Mouse (Mus musculus): ENCODE measurements around the gene Gars.

Gene Gars

DNA sequence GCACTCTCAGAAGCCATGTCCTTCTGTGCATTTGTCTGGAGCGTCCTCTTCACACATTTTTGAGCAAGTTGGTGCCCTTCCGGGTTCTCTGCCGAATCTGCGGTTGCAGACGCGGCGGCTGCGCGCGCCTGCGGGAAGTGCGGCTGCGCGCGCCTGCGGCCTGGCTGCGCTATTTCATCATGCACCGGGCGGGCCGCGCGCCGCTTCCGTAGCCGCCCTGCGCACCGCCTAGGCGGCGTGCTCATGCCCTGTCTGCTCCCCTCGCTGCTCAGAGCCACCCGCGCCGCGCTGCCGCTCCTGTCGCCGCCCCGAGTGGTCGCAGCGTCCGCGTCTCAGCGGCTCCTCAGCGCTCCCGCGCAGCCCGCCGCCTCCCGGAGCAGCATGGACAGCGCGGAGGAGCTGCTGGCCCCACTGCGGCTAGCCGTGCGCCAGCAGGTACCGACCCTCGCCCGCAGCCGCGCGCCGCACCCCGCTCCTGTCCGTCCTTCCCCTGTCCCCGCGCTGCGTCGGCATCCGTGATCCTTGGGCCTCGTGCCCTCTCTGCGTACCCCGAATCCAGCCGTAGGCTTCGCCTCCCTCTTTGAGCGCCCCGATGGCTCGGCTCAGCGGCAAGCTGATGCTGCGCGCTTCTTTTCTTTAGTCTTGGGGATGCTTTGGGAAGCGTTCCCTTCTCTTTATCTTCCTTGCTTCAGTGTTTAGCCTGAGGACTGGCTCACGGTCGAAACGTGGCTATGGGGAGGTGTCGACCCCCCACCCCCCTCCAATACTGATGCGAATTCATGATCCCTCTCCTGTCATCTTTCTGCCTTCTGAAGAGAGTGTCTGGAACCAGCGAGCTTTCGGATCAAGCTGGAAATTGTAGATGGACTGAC is at the start of gene Gars:
TSS of gene Gars (plus strand) at position 209 of the 872 bp plus-strand sequence.
- DNase-seq (ENCODE audit: low spot score), result peak; percentile 81

DNA sequence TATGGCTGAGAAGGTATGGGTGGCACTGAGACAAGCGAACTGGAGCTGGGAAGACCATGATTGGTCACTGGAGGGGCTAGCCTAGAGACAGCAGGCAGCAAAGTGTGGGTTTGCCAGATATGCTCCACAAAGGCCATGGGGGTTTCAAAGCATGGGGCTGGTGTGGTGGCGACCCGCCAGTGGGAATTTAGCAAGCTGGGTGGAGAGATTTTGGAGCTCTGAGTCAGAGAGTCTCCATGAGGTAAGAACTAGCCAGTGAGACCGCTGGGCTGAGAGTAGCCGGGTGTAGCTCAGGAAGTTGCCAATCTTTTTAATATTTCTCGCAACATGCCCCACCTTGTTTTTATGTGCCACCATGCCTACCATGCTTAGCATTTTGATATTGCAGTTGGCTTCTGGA is 49.7 kb upstream of the Gars start:
- DNase-seq (ENCODE audit: low spot score), result no peak

GRCm38 (mm10) chr6:54991189-54991588 is 46.6 kb upstream of the Gars start:
- DNase-seq (ENCODE audit: low spot score), result no peak

GRCm38 (mm10) chr6:54992141-54992540 is 45.7 kb upstream of the Gars start:
- DNase-seq (ENCODE audit: low spot score), result no peak

GRCm38 (mm10) chr6:54992734-54993260 is 45.0 kb upstream of the Gars start, which contains the start of gene Ggct:
Gene Ggct, minus strand, starts transcription at chr6:54992950.
- DNase-seq (ENCODE audit: low spot score), result peak; percentile 85

GRCm38 (mm10) chr6:54996361-54996760 is 41.4 kb upstream of the Gars start:
- no peak for DNase-seq (ENCODE audit: low spot score)

GRCm38 (mm10) chr6:54997726-54998125 is 40.1 kb upstream of the Gars start:
- DNase-seq (ENCODE audit: low spot score), result no peak

DNA sequence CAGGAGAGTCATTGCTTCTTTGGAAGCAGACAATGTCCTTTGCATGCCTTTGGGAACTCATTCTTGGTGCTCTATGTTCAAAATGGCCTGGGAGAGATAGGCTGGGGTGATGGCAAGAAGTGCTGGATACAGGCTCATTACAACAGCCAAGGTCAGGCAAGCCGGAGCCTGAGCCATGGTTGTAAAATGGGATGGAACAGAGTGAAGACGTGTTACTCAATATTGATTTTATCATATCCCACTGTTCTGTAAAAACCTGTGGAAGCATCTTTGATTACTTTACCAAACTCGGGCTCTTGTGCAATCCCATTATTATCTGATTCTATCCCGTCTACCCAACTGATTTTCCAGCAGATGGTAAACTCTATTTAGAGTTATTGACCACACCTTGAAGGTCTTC is 36.5 kb upstream of the Gars start:
- DNase-seq (ENCODE audit: low spot score), result no peak

- no peak for DNase-seq (ENCODE audit: low spot score)
Observed at GRCm38 (mm10) chr6:55002438-55002837, 35.4 kb upstream of the Gars start.

DNA sequence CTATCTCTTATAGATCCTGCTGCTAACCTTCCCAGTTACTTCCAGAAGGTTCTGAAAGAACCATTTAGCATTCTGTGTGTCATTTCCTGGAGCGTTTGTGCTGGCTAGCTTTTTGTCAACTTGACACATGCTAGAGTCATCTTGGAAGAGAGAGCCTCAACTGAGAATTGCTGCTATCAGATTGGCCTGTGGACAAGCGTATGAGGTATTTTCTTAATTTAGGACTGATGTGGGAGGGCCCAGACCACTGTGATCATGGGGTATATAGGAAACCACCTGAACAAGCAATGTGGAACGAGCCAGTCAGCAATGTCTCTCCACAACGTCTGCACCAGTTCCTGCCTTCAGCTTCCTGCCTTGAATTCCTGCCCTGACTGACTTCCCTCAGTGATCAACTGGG is 34.2 kb upstream of the Gars start:
- no peak for DNase-seq (ENCODE audit: low spot score)

GRCm38 (mm10) chr6:55008401-55008800 is 29.4 kb upstream of the Gars start:
- DNase-seq (ENCODE audit: low spot score), result no peak

DNA sequence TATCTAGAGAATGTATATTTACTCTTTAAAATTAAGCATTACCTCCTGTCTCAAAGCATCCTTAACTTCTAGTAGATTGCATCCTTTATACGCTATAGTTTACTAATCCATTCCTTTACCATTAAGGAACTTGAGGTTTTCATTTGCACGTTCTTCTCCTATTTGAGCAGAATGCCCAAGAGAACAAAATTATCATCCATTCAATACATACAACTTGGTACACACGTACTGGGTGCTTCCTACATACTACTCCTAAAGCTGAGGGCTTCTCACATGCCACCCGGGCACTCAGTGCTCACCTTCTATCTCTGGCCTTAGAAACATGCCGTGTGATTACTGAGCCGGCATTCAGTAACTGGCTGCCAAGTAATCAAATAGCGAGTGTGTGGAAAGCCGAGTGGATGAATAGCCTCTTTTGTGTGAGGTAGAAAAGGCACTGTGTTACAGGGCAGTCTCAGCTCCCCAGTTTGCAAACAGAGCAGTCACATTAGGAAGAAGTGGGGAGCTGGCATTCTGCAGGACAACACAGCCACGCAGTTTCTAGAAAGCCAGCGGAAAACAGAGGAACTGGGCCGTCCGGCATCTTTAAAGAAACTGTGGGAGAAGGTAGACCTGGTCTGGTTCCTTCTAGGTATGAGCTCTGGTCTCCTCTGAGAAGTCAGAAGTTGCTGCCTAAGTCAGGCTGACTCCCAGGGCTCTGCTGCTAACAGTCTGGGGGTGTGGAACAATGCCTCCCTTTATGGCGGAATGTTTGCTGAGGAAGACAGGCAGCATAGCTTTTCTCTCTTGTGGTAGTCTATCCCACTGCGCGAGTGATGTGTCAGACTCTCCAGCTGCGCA is 28.2 kb upstream of the Gars start:
- DNase-seq (ENCODE audit: low spot score), result no peak

DNA sequence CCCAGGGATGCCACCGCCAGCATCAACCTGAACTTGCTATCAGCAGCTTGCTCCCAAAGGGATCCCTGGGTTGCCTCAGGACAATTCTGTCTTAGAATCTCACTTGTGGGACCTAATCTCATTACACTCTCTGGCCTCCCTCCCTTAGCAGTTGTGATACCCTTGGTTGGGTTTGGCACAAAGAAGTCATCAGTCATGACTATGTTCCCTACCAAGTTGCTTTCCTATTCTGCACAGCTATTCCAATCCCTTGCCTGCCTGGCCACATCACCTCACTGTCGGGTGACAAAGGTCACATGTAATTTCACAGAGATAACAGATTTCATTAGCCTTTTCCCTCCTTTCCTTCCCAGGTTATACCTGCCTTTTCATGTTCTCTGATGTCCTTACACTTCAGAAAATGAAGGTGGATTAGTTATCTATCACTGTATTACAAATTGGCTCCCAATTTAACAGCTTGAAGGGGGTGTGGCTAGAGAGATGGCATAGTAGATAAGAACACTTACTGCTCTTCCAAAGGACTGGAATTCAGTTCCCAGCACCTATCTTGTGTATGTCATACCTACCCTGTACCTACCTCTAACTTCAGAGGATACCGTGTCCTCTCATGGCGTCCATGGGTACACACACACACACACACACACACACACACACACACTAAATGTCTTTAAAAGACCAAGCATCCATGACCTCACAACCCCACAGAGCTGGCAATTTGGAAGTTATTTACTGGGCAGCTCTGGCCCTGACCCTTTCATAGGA is 27.3 kb upstream of the Gars start:
- no peak for DNase-seq (ENCODE audit: low spot score)

DNA sequence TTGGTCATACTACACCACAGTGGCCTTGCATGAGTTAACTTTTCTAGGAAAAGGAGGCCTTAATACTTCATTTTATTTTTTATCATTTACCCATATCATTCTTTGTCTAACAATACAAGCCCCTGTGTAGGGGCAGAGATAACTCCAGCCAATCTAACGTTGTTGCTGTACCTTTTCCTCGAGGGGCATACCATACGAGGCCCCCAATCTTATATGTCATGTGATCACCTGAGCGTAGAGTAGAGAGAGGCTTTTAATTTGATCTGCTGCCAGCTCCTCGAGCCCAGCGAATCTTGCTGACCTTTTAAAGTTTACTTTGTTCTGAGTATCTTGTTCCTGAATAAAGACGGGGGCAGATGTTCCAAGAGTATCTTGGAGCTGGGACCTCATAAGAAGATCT is 25.3 kb upstream of the Gars start:
- no peak for DNase-seq (ENCODE audit: low spot score)

DNA sequence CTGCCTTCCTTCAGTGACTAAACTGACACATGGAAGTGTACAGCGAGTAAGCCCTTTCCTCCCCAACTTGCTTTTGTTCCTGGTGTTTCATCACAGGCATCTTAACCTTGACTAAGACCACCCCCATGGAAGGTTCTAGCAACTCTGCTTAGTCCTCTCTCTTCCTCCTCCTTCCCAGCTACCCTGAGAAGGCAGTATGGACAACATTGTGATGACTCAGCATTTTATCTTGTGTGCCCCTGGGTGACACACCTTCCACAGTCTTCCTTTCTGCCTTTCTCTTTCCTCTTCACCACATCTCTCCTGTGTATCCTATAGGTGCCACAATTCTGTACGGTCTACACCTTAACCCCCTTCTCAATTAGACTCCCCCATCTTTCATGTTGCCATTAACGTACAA is 23.6 kb upstream of the Gars start:
- no peak for DNase-seq (ENCODE audit: low spot score)

GRCm38 (mm10) chr6:55016236-55016635 is 21.6 kb upstream of the Gars start:
- DNase-seq (ENCODE audit: low spot score), result no peak

GRCm38 (mm10) chr6:55016710-55017583 is 20.9 kb upstream of the Gars start:
- peak; percentile 18 for DNase-seq (ENCODE audit: low spot score)

DNA sequence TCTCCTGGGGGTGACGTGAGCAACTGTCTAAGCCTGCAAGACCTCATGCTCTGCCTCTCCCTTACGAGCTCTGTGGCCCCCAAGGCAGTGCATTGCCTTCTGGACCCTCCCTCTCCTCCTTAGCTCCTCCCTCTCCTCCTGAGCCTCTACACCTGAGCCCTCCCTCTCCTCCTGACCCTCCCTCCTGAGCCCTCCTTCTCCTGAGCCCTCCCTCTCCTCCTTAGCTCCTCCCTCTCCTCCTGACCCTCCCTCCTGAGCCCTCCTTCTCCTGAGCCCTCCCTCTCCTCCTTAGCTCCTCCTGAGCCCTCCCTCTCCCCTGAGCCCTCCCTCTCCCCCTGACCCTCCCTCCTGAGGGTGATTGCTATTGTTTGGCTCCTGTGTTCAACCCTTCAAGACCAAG is 19.4 kb upstream of the Gars start:
- DNase-seq (ENCODE audit: low spot score), result no peak

- DNase-seq (ENCODE audit: low spot score), result no peak
Observed at GRCm38 (mm10) chr6:55021806-55022205, 16.0 kb upstream of the Gars start.

- DNase-seq (ENCODE audit: low spot score), result no peak
Observed at GRCm38 (mm10) chr6:55027642-55028041, 10.2 kb upstream of the Gars start.

GRCm38 (mm10) chr6:55036731-55037130 is 1.1 kb upstream of the Gars start:
- no peak for DNase-seq (ENCODE audit: low spot score)

Measured in spleen, adult 12 weeks (tissue).